Mouse (Mus musculus): ENCODE measurements around the gene Hsd17b2.
"Not testable (repeated sequence)": the region's sequence is repeated elsewhere in the genome, so short reads cannot be mapped to it uniquely, and the experiment has no call there.

The Hsd17b2 gene

GRCm38 (mm10) chr8:117714604-117715003, 12.9 kb downstream of the Hsd17b2 start:
- no peak for DNase-seq (ENCODE audit: low spot score in 2 of 2)

- no peak for DNase-seq (ENCODE audit: low spot score in 2 of 2)
These were observed 14.2 kb downstream of the Hsd17b2 start for GRCm38 (mm10) chr8:117715896-117716295.

- no peak for DNase-seq (ENCODE audit: low spot score in 2 of 2)
These were observed 16.6 kb downstream of the Hsd17b2 start for GRCm38 (mm10) chr8:117718152-117718860.

- DNase-seq (ENCODE audit: low spot score in 2 of 2): no peak
These were observed 24.8 kb downstream of the Hsd17b2 start for GRCm38 (mm10) chr8:117726467-117726866.

GRCm38 (mm10) chr8:117727561-117727960, 25.9 kb downstream of the Hsd17b2 start:
- DNase-seq (ENCODE audit: low spot score in 2 of 2): no peak

GRCm38 (mm10) chr8:117728234-117728633, 26.5 kb downstream of the Hsd17b2 start:
- DNase-seq (ENCODE audit: low spot score in 2 of 2): no peak

GRCm38 (mm10) chr8:117730980-117731379, 29.3 kb downstream of the Hsd17b2 start:
- no peak for DNase-seq (ENCODE audit: low spot score in 2 of 2)

GRCm38 (mm10) chr8:117736657-117737175, 35.0 kb downstream of the Hsd17b2 start:
- no peak for DNase-seq (ENCODE audit: low spot score in 2 of 2)

- not testable (repeated sequence) for DNase-seq (ENCODE audit: low spot score in 2 of 2)
These were observed 36.5 kb downstream of the Hsd17b2 start for GRCm38 (mm10) chr8:117738206-117738605.

- no peak for DNase-seq (ENCODE audit: low spot score in 2 of 2)
These were observed 38.8 kb downstream of the Hsd17b2 start for GRCm38 (mm10) chr8:117740387-117740998.

- no peak for DNase-seq (ENCODE audit: low spot score in 2 of 2)
These were observed 40.8 kb downstream of the Hsd17b2 start for GRCm38 (mm10) chr8:117742431-117743012.

GRCm38 (mm10) chr8:117746651-117747050, 44.9 kb downstream of the Hsd17b2 start:
- no peak for DNase-seq (ENCODE audit: low spot score in 2 of 2)

- no peak for DNase-seq (ENCODE audit: low spot score in 2 of 2)
These were observed 45.7 kb downstream of the Hsd17b2 start for GRCm38 (mm10) chr8:117747428-117747827.

GRCm38 (mm10) chr8:117747886-117748730, 46.4 kb downstream of the Hsd17b2 start:
- DNase-seq (ENCODE audit: low spot score in 2 of 2): no peak

GRCm38 (mm10) chr8:117749436-117749835, 47.7 kb downstream of the Hsd17b2 start:
- no peak for DNase-seq (ENCODE audit: low spot score in 2 of 2)

GRCm38 (mm10) chr8:117757900-117758299, 56.2 kb downstream of the Hsd17b2 start:
- no peak for DNase-seq (ENCODE audit: low spot score in 2 of 2)

- DNase-seq (ENCODE audit: low spot score in 2 of 2): no peak
These were observed 61.1 kb downstream of the Hsd17b2 start for GRCm38 (mm10) chr8:117762776-117763175.

GRCm38 (mm10) chr8:117764625-117765024, 62.9 kb downstream of the Hsd17b2 start:
- no peak for DNase-seq (ENCODE audit: low spot score in 2 of 2)

GRCm38 (mm10) chr8:117765947-117766346, 64.2 kb downstream of the Hsd17b2 start:
- DNase-seq (ENCODE audit: low spot score in 2 of 2): no peak

- DNase-seq (ENCODE audit: low spot score in 2 of 2): no peak
These were observed 67.3 kb downstream of the Hsd17b2 start for GRCm38 (mm10) chr8:117768971-117769370.

GRCm38 (mm10) chr8:117771115-117771836, 69.6 kb downstream of the Hsd17b2 start:
- DNase-seq (ENCODE audit: low spot score in 2 of 2): no peak
